Mouse (Mus musculus) hindbrain, embryonic 16.5 days (tissue): Measurements from ENCODE around the gene Six6. TPM values are rescaled to one million over a fixed set of nuclear protein-coding genes. Genes with fewer than 3 reads are reported as not detected.

Experiments used
- ATAC-seq: fragments of 200-750 bp; cut with Nextera tagmentation; 2 replicates; pipeline ENCODE4 v1.8.0; 2017; ENCODE audit warnings: moderate TSS enrichment, moderate library complexity
- H3K27ac ChIP-seq: fragments of 300-500 bp; sonication (generic); 2 replicates; pipeline ENCODE4 v1.5.1; 2014; ENCODE audit warnings: low read depth, mild to moderate bottlenecking, control low read depth, low read length, moderate library complexity
- H3K27me3 ChIP-seq: fragments of 300-500 bp; sonication (generic); replicated peaks from 2 replicates; pipeline ENCODE4 v1.6.1; 2014; ENCODE audit warnings: low read length; ENCODE audit not compliant: control insufficient read depth, insufficient read depth
- H3K36me3 ChIP-seq: fragments of 300-500 bp; sonication (generic); 2 replicates; pipeline ENCODE4 v1.6.1; 2014; ENCODE audit warnings: mild to moderate bottlenecking, low read length, moderate library complexity, mixed read lengths; ENCODE audit not compliant: control insufficient read depth, insufficient read depth
- H3K4me1 ChIP-seq: fragments of 300-500 bp; sonication (generic); 2 replicates; pipeline ENCODE4 v1.6.1; 2014; ENCODE audit warnings: low read depth, low read length; ENCODE audit not compliant: control insufficient read depth, insufficient read depth
- H3K4me2 ChIP-seq: fragments of 300-500 bp; sonication (generic); 2 replicates; pipeline ENCODE4 v1.6.1; 2014; ENCODE audit warnings: mild to moderate bottlenecking, low read length, control low read depth, moderate library complexity
- H3K4me3 ChIP-seq: fragments of 300-500 bp; sonication (generic); 2 replicates; pipeline ENCODE4 v1.5.1; 2014; ENCODE audit warnings: mild to moderate bottlenecking, low read length, control low read depth, moderate library complexity
- H3K9ac ChIP-seq: fragments of 300-500 bp; sonication (generic); 2 replicates; pipeline ENCODE4 v1.6.1; 2014; ENCODE audit warnings: low read depth, mild to moderate bottlenecking, control low read depth, low read length, moderate library complexity
- H3K9me3 ChIP-seq: fragments of 300-500 bp; sonication (generic); 2 replicates; pipeline ENCODE4 v1.6.1; 2014; ENCODE audit warnings: mild to moderate bottlenecking, low read length, moderate library complexity; ENCODE audit not compliant: control insufficient read depth
- WGBS: fragments of 180-500 bp; shearing (Covaris S2); extraction: QIAGEN DNeasy Blood & Tissue Kit; methylation state at CpG from one replicate; pipeline ENCODE4 v1.1.7; 2014; 5-methylcytosine and 5-hydroxymethylcytosine counted together
- polyA plus RNA-seq: library from polyadenylated mRNA; unstranded; fragments of >200 nt; fragmentation: Nextera tagmentation; extraction: Ambion mirVana; gene quantifications from 2 replicates; pipeline ENCODE4 v1.2.1, GENCODE M21; 2015

Gene Six6
- polyA plus RNA-seq, 1 experiment from 2014 or later = not detected

GRCm38 (mm10) chr12:72941398-72942051 is 1.8 kb downstream of the Six6 start:
- no peaks in the 10 kb centered on the region for H3K36me3 ChIP-seq
- WGBS = 1% methylated on average over 32 of the region's 32 CpGs

GRCm38 (mm10) chr12:72942171-72942570 is 2.5 kb downstream of the Six6 start:
- Histone ChIP-seq H3K27ac (no peak overlapping the region), H3K9me3 (no peaks in the 10 kb centered on the region), H3K4me3 (no peak overlapping the region), H3K4me2 (no peak overlapping the region), H3K4me1 (peaks cover 2% of the 10 kb centered on the region), H3K9ac (no peak overlapping the region), H3K36me3 (no peaks in the 10 kb centered on the region), H3K27me3 (peaks cover 71% of the 10 kb centered on the region)
- no peak for ATAC-seq
- 17% methylated on average over 6 of the region's 6 CpGs for WGBS

More at GRCm38 (mm10) chr12:72941398-72942051, 1.8 kb downstream of the Six6 start:
- no peak overlapping the region for H3K27ac ChIP-seq
- H3K4me3 ChIP-seq = no peak overlapping the region
- H3K9ac ChIP-seq = no peak overlapping the region
- peaks cover 2% of the 10 kb centered on the region for H3K4me1 ChIP-seq
- ATAC-seq = no peak
- no peaks in the 10 kb centered on the region for H3K9me3 ChIP-seq
- no peak overlapping the region for H3K4me2 ChIP-seq
- H3K27me3 ChIP-seq = peaks cover 71% of the 10 kb centered on the region

GRCm38 (mm10) chr12:72943574-72944110 is 4.0 kb downstream of the Six6 start:
- Histone ChIP-seq H3K27ac (no peak overlapping the region), H3K4me3 (no peak overlapping the region), H3K36me3 (no peaks in the 10 kb centered on the region), H3K4me2 (no peak overlapping the region), H3K9ac (no peak overlapping the region), H3K9me3 (no peaks in the 10 kb centered on the region), H3K4me1 (peaks cover 2% of the 10 kb centered on the region), H3K27me3 (peaks cover 73% of the 10 kb centered on the region)
- 9% methylated on average over 2 of the region's 2 CpGs for WGBS
- no peak for ATAC-seq

GRCm38 (mm10) chr12:72944411-72945225 is 4.9 kb downstream of the Six6 start:
- Histone ChIP-seq H3K36me3 (no peaks in the 10 kb centered on the region), H3K27me3 (peaks cover 72% of the 10 kb centered on the region), H3K9me3 (no peaks in the 10 kb centered on the region), H3K4me1 (peaks cover 2% of the 10 kb centered on the region), H3K9ac (no peak overlapping the region), H3K4me2 (peak overlapping the region; percentile 53), H3K27ac (no peak overlapping the region), H3K4me3 (no peak overlapping the region)
- 1% methylated on average over 24 of the region's 24 CpGs for WGBS
- ATAC-seq = no peak

- H3K4me3 ChIP-seq = peak overlapping the region; percentile 27
- no peak overlapping the region for H3K27ac ChIP-seq
- H3K36me3 ChIP-seq = no peaks in the 10 kb centered on the region
- H3K9ac ChIP-seq = no peak overlapping the region
- H3K4me2 ChIP-seq = peak overlapping the region; percentile 53
- ATAC-seq = no peak
- H3K9me3 ChIP-seq = no peaks in the 10 kb centered on the region
- WGBS = under 1% methylated on average over 67 of the region's 89 CpGs
- peaks cover 71% of the 10 kb centered on the region for H3K27me3 ChIP-seq
- H3K4me1 ChIP-seq = peaks cover 2% of the 10 kb centered on the region
Measured at GRCm38 (mm10) chr12:72945301-72946063, 5.8 kb downstream of the Six6 start.

GRCm38 (mm10) chr12:72946064-72946395 is 6.3 kb downstream of the Six6 start:
- 4% methylated on average over 8 of the region's 8 CpGs for WGBS
- no peak for ATAC-seq

GRCm38 (mm10) chr12:72946805-72947204 is 7.1 kb downstream of the Six6 start:
- Histone ChIP-seq H3K36me3 (no peaks in the 10 kb centered on the region), H3K9me3 (no peaks in the 10 kb centered on the region), H3K27ac (no peak overlapping the region), H3K9ac (no peak overlapping the region), H3K4me1 (peaks cover 2% of the 10 kb centered on the region), H3K4me3 (no peak overlapping the region), H3K27me3 (peaks cover 68% of the 10 kb centered on the region), H3K4me2 (no peak overlapping the region)
- no peak for ATAC-seq

More at GRCm38 (mm10) chr12:72946064-72946395, 6.3 kb downstream of the Six6 start:
- Histone ChIP-seq H3K9me3 (no peaks in the 10 kb centered on the region), H3K27ac (no peak overlapping the region), H3K9ac (no peak overlapping the region), H3K27me3 (peaks cover 69% of the 10 kb centered on the region), H3K36me3 (no peaks in the 10 kb centered on the region), H3K4me2 (no peak overlapping the region), H3K4me3 (no peak overlapping the region), H3K4me1 (peaks cover 2% of the 10 kb centered on the region)

GRCm38 (mm10) chr12:72947335-72947734 is 7.6 kb downstream of the Six6 start:
- WGBS = 25% methylated on average over 2 of the region's 2 CpGs
- no peak overlapping the region for H3K27ac ChIP-seq
- no peak overlapping the region for H3K4me3 ChIP-seq
- no peak for ATAC-seq
- no peaks in the 10 kb centered on the region for H3K9me3 ChIP-seq
- peaks cover 2% of the 10 kb centered on the region for H3K4me1 ChIP-seq
- H3K36me3 ChIP-seq = no peaks in the 10 kb centered on the region
- peaks cover 69% of the 10 kb centered on the region for H3K27me3 ChIP-seq
- H3K4me2 ChIP-seq = no peak overlapping the region
- no peak overlapping the region for H3K9ac ChIP-seq

- Histone ChIP-seq H3K4me1 (no peaks in the 10 kb centered on the region), H3K9ac (no peak overlapping the region), H3K4me3 (no peak overlapping the region), H3K36me3 (no peaks in the 10 kb centered on the region), H3K9me3 (no peaks in the 10 kb centered on the region), H3K27me3 (peaks cover 44% of the 10 kb centered on the region), H3K27ac (no peak overlapping the region), H3K4me2 (no peak overlapping the region)
- 91% methylated on average over 5 of the region's 5 CpGs for WGBS
- ATAC-seq = no peak
Measured at GRCm38 (mm10) chr12:72953089-72953488, 13.4 kb downstream of the Six6 start.
